Mouse (Mus musculus): ENCODE measurements around the gene Smpd3.

Gene Smpd3

GRCm38 (mm10) chr8:106289464-106289863 is 48.3 kb downstream of the Smpd3 start:
- no peak for DNase-seq (ENCODE audit: low spot score)

- DNase-seq (ENCODE audit: low spot score), result no peak
Observed at GRCm38 (mm10) chr8:106288732-106289131, 49.1 kb downstream of the Smpd3 start.

GRCm38 (mm10) chr8:106287445-106287844 is 50.3 kb downstream of the Smpd3 start:
- DNase-seq (ENCODE audit: low spot score), result no peak

- no peak for DNase-seq (ENCODE audit: low spot score)
Observed at GRCm38 (mm10) chr8:106280844-106281243, 56.9 kb downstream of the Smpd3 start.

- DNase-seq (ENCODE audit: low spot score), result no peak
Observed at GRCm38 (mm10) chr8:106280154-106280553, 57.6 kb downstream of the Smpd3 start.

- DNase-seq (ENCODE audit: low spot score), result no peak
Observed at GRCm38 (mm10) chr8:106278367-106279042, 59.3 kb downstream of the Smpd3 start.

GRCm38 (mm10) chr8:106276709-106277317 is 61.0 kb downstream of the Smpd3 start:
- peak; percentile 23 for DNase-seq (ENCODE audit: low spot score)

- no peak for DNase-seq (ENCODE audit: low spot score)
Observed at GRCm38 (mm10) chr8:106273468-106273867, 64.3 kb downstream of the Smpd3 start.

GRCm38 (mm10) chr8:106271378-106271777 is 66.4 kb downstream of the Smpd3 start:
- no peak for DNase-seq (ENCODE audit: low spot score)

GRCm38 (mm10) chr8:106270804-106271203 is 67.0 kb downstream of the Smpd3 start:
- DNase-seq (ENCODE audit: low spot score), result no peak

- DNase-seq (ENCODE audit: low spot score), result no peak
Observed at GRCm38 (mm10) chr8:106268710-106269346, 69.0 kb downstream of the Smpd3 start.

- DNase-seq (ENCODE audit: low spot score), result no peak
Observed at GRCm38 (mm10) chr8:106265398-106265797, 72.4 kb downstream of the Smpd3 start.

- no peak for DNase-seq (ENCODE audit: low spot score)
Observed at GRCm38 (mm10) chr8:106263928-106264327, 73.9 kb downstream of the Smpd3 start.

GRCm38 (mm10) chr8:106262343-106262742 is 75.4 kb downstream of the Smpd3 start:
- DNase-seq (ENCODE audit: low spot score), result no peak

GRCm38 (mm10) chr8:106260894-106261293 is 76.9 kb downstream of the Smpd3 start:
- DNase-seq (ENCODE audit: low spot score), result no peak

- DNase-seq (ENCODE audit: low spot score), result no peak
Observed at GRCm38 (mm10) chr8:106259579-106260255, 78.1 kb downstream of the Smpd3 start.

GRCm38 (mm10) chr8:106258169-106258568 is 79.6 kb downstream of the Smpd3 start:
- DNase-seq (ENCODE audit: low spot score), result no peak

GRCm38 (mm10) chr8:106250186-106250585 is 87.6 kb downstream of the Smpd3 start:
- no peak for DNase-seq (ENCODE audit: low spot score)

GRCm38 (mm10) chr8:106237106-106237505 is 100.7 kb downstream of the Smpd3 start:
- peak; percentile 44 for DNase-seq (ENCODE audit: low spot score)

GRCm38 (mm10) chr8:106234567-106235261 is 103.1 kb downstream of the Smpd3 start:
- DNase-seq (ENCODE audit: low spot score), result no peak

- DNase-seq (ENCODE audit: low spot score), result no peak
Observed at GRCm38 (mm10) chr8:106232751-106233150, 105.0 kb downstream of the Smpd3 start.

GRCm38 (mm10) chr8:106231536-106231935 is 106.3 kb downstream of the Smpd3 start:
- no peak for DNase-seq (ENCODE audit: low spot score)

Measured in urinary bladder, postnatal 14 days (tissue).